Comparison of ENCODE assay signal across 22 mouse cellular contexts in genomic region chr5:125015576-125015975, GRCm38 (mm10). TPM values are rescaled to one million over a fixed set of nuclear protein-coding genes. Genes with fewer than 3 reads are reported as not detected.
A peak's percentile ranks its signal among the peaks of the same experiment; 100 is the strongest.
DNase-seq lines count a peak whose midpoint lies in the region; ATAC-seq lines count a peak whose summit lies in the region.
"Had no signal": no experiment of that assay in that cellular context is flagged by ENCODE, and none has a peak within 500 bp of the region (broad histone marks: within the 10 kb centered on the region; RNA-seq: fewer than 3 reads in every experiment).

No protein-coding gene starts in this region.

- no peaks in the 10 kb centered on the region for H3K27me3 ChIP-seq in forebrain, embryonic 15.5 days
- H3K27me3 ChIP-seq in forebrain, embryonic 16.5 days (replicated peaks; ENCODE audit: control insufficient read depth, insufficient read depth, low read length), result no peaks in the 10 kb centered on the region
- H3K27me3 ChIP-seq in limb, embryonic 15.5 days, result no peaks in the 10 kb centered on the region
- no peaks in the 10 kb centered on the region for H3K27me3 ChIP-seq in limb, embryonic 10.5 days (ENCODE audit: low read depth, poor library complexity, severe bottlenecking)
- H3K27me3 ChIP-seq: embryonic facial prominence, embryonic 15.5 days; hindbrain, embryonic 12.5 days; liver, embryonic 15.5 days; midbrain, embryonic 15.5 days; neural tube, embryonic 13.5 days had no signal

- no peak for ATAC-seq in forebrain, embryonic 15.5 days (replicated peaks)
- no peak for ATAC-seq in forebrain, embryonic 16.5 days
- no peak for ATAC-seq in limb, embryonic 15.5 days (ENCODE audit: insufficient number of reproducible peaks, low FRiP score, low TSS enrichment, low read depth)
- ATAC-seq: intestine, postnatal 0 days; midbrain, embryonic 15.5 days had no signal

- H3K4me1 ChIP-seq in forebrain, embryonic 15.5 days, result peaks cover 21% of the 10 kb centered on the region
- H3K4me1 ChIP-seq in forebrain, embryonic 16.5 days (replicated peaks; ENCODE audit: control insufficient read depth, insufficient read depth, low read length), result peaks cover 15% of the 10 kb centered on the region
- peaks cover 21% of the 10 kb centered on the region for H3K4me1 ChIP-seq in limb, embryonic 15.5 days
- peaks cover 18% of the 10 kb centered on the region for H3K4me1 ChIP-seq in limb, embryonic 10.5 days
- H3K4me1 ChIP-seq: liver, embryonic 15.5 days had no signal

- peak overlapping the region; percentile 60; the same call in 1 of the 2 replicates for H3K27ac ChIP-seq in forebrain, embryonic 15.5 days (replicated peaks)
- no peak overlapping the region for H3K27ac ChIP-seq in forebrain, embryonic 16.5 days (ENCODE audit: low read length)
- 0 out of 2 replicates have a peak overlapping the region, but pooled peaks have one; percentile 1 for H3K27ac ChIP-seq in limb, embryonic 15.5 days
- no peak overlapping the region for H3K27ac ChIP-seq in limb, embryonic 10.5 days
- H3K27ac ChIP-seq: embryonic facial prominence, embryonic 15.5 days; hindbrain, embryonic 12.5 days; liver, embryonic 15.5 days; macrophage; midbrain, embryonic 15.5 days; neural tube, embryonic 13.5 days had no signal

- 76% methylated on average over 9 of the region's 9 CpGs for WGBS in forebrain, embryonic 15.5 days
- WGBS in forebrain, embryonic 16.5 days, result 83% methylated on average over 9 of the region's 9 CpGs
- 82% methylated on average over 9 of the region's 9 CpGs for WGBS in limb, embryonic 15.5 days
- 93% methylated on average over 9 of the region's 9 CpGs for WGBS in limb, embryonic 10.5 days

- H3K4me2 ChIP-seq in forebrain, embryonic 15.5 days (replicated peaks), result no peak overlapping the region
- H3K4me2 ChIP-seq in forebrain, embryonic 16.5 days (ENCODE audit: low read length), result no peak overlapping the region
- H3K4me2 ChIP-seq in limb, embryonic 15.5 days, result no peak overlapping the region
- H3K4me2 ChIP-seq: embryonic facial prominence, embryonic 15.5 days; hindbrain, embryonic 12.5 days; liver, embryonic 15.5 days; midbrain, embryonic 15.5 days; neural tube, embryonic 13.5 days had no signal

- no peak overlapping the region for H3K4me3 ChIP-seq in forebrain, embryonic 15.5 days
- H3K4me3 ChIP-seq in forebrain, embryonic 16.5 days (replicated peaks; ENCODE audit: low read length), result no peak overlapping the region
- no peak overlapping the region for H3K4me3 ChIP-seq in limb, embryonic 15.5 days
- no peak overlapping the region for H3K4me3 ChIP-seq in limb, embryonic 10.5 days
- H3K4me3 ChIP-seq: embryonic facial prominence, embryonic 15.5 days; hindbrain, embryonic 12.5 days; liver, embryonic 15.5 days; midbrain, embryonic 15.5 days; neural tube, embryonic 13.5 days had no signal

- H3K9ac ChIP-seq in forebrain, embryonic 15.5 days (replicated peaks), result no peak overlapping the region
- no peak overlapping the region for H3K9ac ChIP-seq in forebrain, embryonic 16.5 days (replicated peaks; ENCODE audit: low read depth, low read length)
- no peak overlapping the region for H3K9ac ChIP-seq in limb, embryonic 15.5 days
- H3K9ac ChIP-seq: embryonic facial prominence, embryonic 15.5 days; hindbrain, embryonic 12.5 days; liver, embryonic 15.5 days; midbrain, embryonic 15.5 days; neural tube, embryonic 13.5 days had no signal

- no peaks in the 10 kb centered on the region for H3K9me3 ChIP-seq in forebrain, embryonic 15.5 days
- no peaks in the 10 kb centered on the region for H3K9me3 ChIP-seq in forebrain, embryonic 16.5 days (ENCODE audit: control insufficient read depth, low read length)
- H3K9me3 ChIP-seq in limb, embryonic 15.5 days, result no peaks in the 10 kb centered on the region
- H3K9me3 ChIP-seq in limb, embryonic 10.5 days (replicated peaks), result no peaks in the 10 kb centered on the region
- H3K9me3 ChIP-seq: embryonic facial prominence, embryonic 15.5 days; hindbrain, embryonic 12.5 days; liver, embryonic 15.5 days; midbrain, embryonic 15.5 days; neural tube, embryonic 13.5 days had no signal

- H3K36me3 ChIP-seq in forebrain, embryonic 15.5 days, result peaks cover 30% of the 10 kb centered on the region
- peaks cover 15% of the 10 kb centered on the region; the same call in 1 of the 2 replicates for H3K36me3 ChIP-seq in forebrain, embryonic 16.5 days (ENCODE audit: control insufficient read depth, insufficient read depth)
- H3K36me3 ChIP-seq in limb, embryonic 15.5 days, result peaks cover 93% of the 10 kb centered on the region
- peaks cover 88% of the 10 kb centered on the region for H3K36me3 ChIP-seq in limb, embryonic 10.5 days

- DNase-seq in cerebellum, adult 11-12 months, result peak; percentile 16
- no peak for DNase-seq in cerebellum, postnatal 36 days
- no peak for DNase-seq in limb, embryonic 10.5 days (ENCODE audit: low spot score)
- DNase-seq in thymus, postnatal 25 days, result peak; percentile 13
- no peak for DNase-seq in thymus, postnatal 0 days (ENCODE audit: low spot score)
- DNase-seq: adrenal gland, postnatal 10 days; gastrocnemius, postnatal 14 days; kidney, postnatal 25 days; liver; retina, postnatal 1 day; right cerebral cortex, postnatal 25 days; spleen, adult 18-20 months had no signal

RNA-seq across cellular contexts. Expression of gene Rflna, which starts 12.6 kb away (rescaled TPM):
- 2.5 and 2.8 TPM in 2 replicates for polyA plus RNA-seq in forebrain, embryonic 15.5 days (2015; fragmentation: Nextera tagmentation; extraction: Ambion mirVana)
- 3.7 and 4.0 TPM in 2 replicates for polyA plus RNA-seq in forebrain, embryonic 16.5 days (2015; fragmentation: Nextera tagmentation; extraction: Ambion mirVana)
- 36.9 and 40.7 TPM in 2 replicates for polyA plus RNA-seq in limb, embryonic 15.5 days (2015; fragmentation: Nextera tagmentation; extraction: Ambion mirVana)
- polyA plus RNA-seq in limb, embryonic 10.5 days (2016; fragmentation: Nextera tagmentation; extraction: Ambion mirVana), result 1.1 and 4.5 TPM in 2 replicates
- polyA plus RNA-seq in thymus, postnatal 0 days (2015; fragmentation: Nextera tagmentation; extraction: Ambion mirVana), result 0.51 and 0.61 TPM in 2 replicates
- polyA plus RNA-seq: macrophage had no signal

Comparison
In these comparisons a context has a peak if more than half of its experiments do, and no peak if none do; other contexts are left out.
1. DNase-seq: peak in cerebellum, adult 11-12 months (single experiment) and thymus, postnatal 25 days (single experiment); none in cerebellum, postnatal 36 days (0 of 2), limb, embryonic 10.5 days (single experiment) and thymus, postnatal 0 days (single experiment).
2. H3K27ac ChIP-seq: peak in forebrain, embryonic 15.5 days (single experiment) and limb, embryonic 15.5 days (single experiment); none in forebrain, embryonic 16.5 days (single experiment) and limb, embryonic 10.5 days (single experiment).